Mouse (Mus musculus) CH12.LX (cell line): ENCODE data around the gene Asb15. TPM values are rescaled to one million over a fixed set of nuclear protein-coding genes. Genes with fewer than 3 reads are reported as not detected.

Source experiments
- DNase-seq: peaks from one replicate; pipeline ENCODE4 v3.0.0-alpha.2; 2013; ENCODE audit errors: extremely low read depth
- H3K27ac ChIP-seq: 2 replicates; pipeline ENCODE4 v1.5.1; 2012; ENCODE audit warnings: low read depth, mild to moderate bottlenecking, control low read depth, moderate library complexity; ENCODE audit not compliant: insufficient read depth
- H3K27me3 ChIP-seq: replicated peaks from 2 replicates; pipeline ENCODE3; 2012; ENCODE audit warnings: inconsistent platforms
- H3K36me3 ChIP-seq, 2 experiments: replicated peaks in 1 of 2; 2 replicates each; pipeline versions ENCODE3 to v1.6.1; 2012; ENCODE audit warnings: inconsistent platforms in 1 of 2, low read length in 1 of 2, mild to moderate bottlenecking in 1 of 2, mixed read lengths in 1 of 2, moderate library complexity in 1 of 2; ENCODE audit not compliant: control insufficient read depth in 1 of 2, insufficient read depth in 1 of 2
- H3K4me1 ChIP-seq, 2 experiments: 2 replicates each; pipeline ENCODE4 v1.6.1; 2012; ENCODE audit warnings: inconsistent platforms in 1 of 2, moderate library complexity in 1 of 2; ENCODE audit not compliant: insufficient read depth in 2 of 2, control insufficient read depth in 1 of 2
- H3K4me2 ChIP-seq: 2 replicates; pipeline ENCODE4 v1.6.1; 2012; ENCODE audit warnings: low read depth, mild to moderate bottlenecking, control low read depth; ENCODE audit not compliant: poor library complexity, insufficient read depth, severe bottlenecking
- H3K4me3 ChIP-seq, 3 experiments: fragments of 150-350 bp in 1 of 3; sonication (generic) in 1 of 3; replicated peaks in 1 of 3; 2 replicates each; pipeline versions ENCODE3 to v1.5.1; 2011 to 2012; ENCODE audit warnings: low read depth in 2 of 3, low read length in 2 of 3, mild to moderate bottlenecking in 2 of 3, moderate library complexity in 2 of 3, control low read depth in 1 of 3, improper control_type of control experiment in 1 of 3, inconsistent platforms in 1 of 3, mixed read lengths in 1 of 3; ENCODE audit not compliant: poor library complexity in 1 of 3
- H3K79me2 ChIP-seq: replicated peaks from 2 replicates; pipeline ENCODE4 v1.6.1; 2012; ENCODE audit warnings: mild to moderate bottlenecking, moderate library complexity; ENCODE audit not compliant: control insufficient read depth, poor library complexity, insufficient read depth, severe bottlenecking; ENCODE audit errors: extremely low read depth
- H3K9ac ChIP-seq: 2 replicates; pipeline ENCODE4 v1.6.1; 2012; ENCODE audit warnings: low read depth, mild to moderate bottlenecking, control low read depth, moderate library complexity; ENCODE audit not compliant: insufficient read depth
- H3K9me3 ChIP-seq: replicated peaks from 2 replicates; pipeline ENCODE3; 2012; ENCODE audit warnings: low read length, inconsistent platforms, mixed read lengths
- CHD1 ChIP-seq: IDR thresholded peaks from 2 replicates; pipeline ENCODE4 v1.6.1; 2012; ENCODE audit warnings: low read depth, low read length, improper control_type of control experiment, inconsistent platforms
- CTCF ChIP-seq, 2 experiments: IDR thresholded peaks in 1 of 2; conservative IDR thresholded peaks in 1 of 2; 2 replicates each; pipeline ENCODE4 v1.5.1; 2011 to 2012; ENCODE audit warnings: low read depth in 2 of 2, low read length in 2 of 2, improper control_type of control experiment in 1 of 2, inconsistent platforms in 1 of 2, mild to moderate bottlenecking in 1 of 2, moderate library complexity in 1 of 2
- ELF1 ChIP-seq: IDR thresholded peaks from 2 replicates; pipeline ENCODE4 v1.6.1; 2014; ENCODE audit warnings: low read depth, mild to moderate bottlenecking, inconsistent platforms, low read length, improper control_type of control experiment
- ETS1 ChIP-seq: conservative IDR thresholded peaks from 2 replicates; pipeline ENCODE4 v1.6.1; 2012; ENCODE audit warnings: low read depth, mild to moderate bottlenecking, inconsistent platforms, low read length, improper control_type of control experiment, moderate library complexity
- IRF4 ChIP-seq: IDR thresholded peaks from 2 replicates; pipeline ENCODE4 v1.6.1; 2014; ENCODE audit warnings: low read depth, mild to moderate bottlenecking, inconsistent platforms, low read length, improper control_type of control experiment
- JUN ChIP-seq: IDR thresholded peaks from 2 replicates; pipeline ENCODE4 v1.6.1; 2011; ENCODE audit warnings: low read depth, mild to moderate bottlenecking, low read length, improper control_type of control experiment, moderate library complexity; ENCODE audit not compliant: insufficient read depth
- JUND ChIP-seq: conservative IDR thresholded peaks from 2 replicates; pipeline ENCODE4 v1.6.1; 2011; ENCODE audit warnings: low read depth, low read length, improper control_type of control experiment
- KAT2A ChIP-seq: IDR thresholded peaks from 2 replicates; pipeline ENCODE4 v1.6.1; 2012; ENCODE audit warnings: low read length, improper control_type of control experiment, inconsistent platforms; ENCODE audit not compliant: insufficient replicate concordance
- MAFK ChIP-seq: IDR thresholded peaks from 2 replicates; pipeline ENCODE4 v1.6.1; 2011; ENCODE audit warnings: low read length, improper control_type of control experiment; ENCODE audit not compliant: insufficient replicate concordance
- MAX ChIP-seq: IDR thresholded peaks from 2 replicates; pipeline ENCODE4 v1.6.1; 2011; ENCODE audit warnings: low read length, improper control_type of control experiment
- MXI1 ChIP-seq: IDR thresholded peaks from 2 replicates; pipeline ENCODE4 v1.6.1; 2011; ENCODE audit warnings: mild to moderate bottlenecking, low read depth, low read length, improper control_type of control experiment
- NELFE ChIP-seq: IDR thresholded peaks from 2 replicates; pipeline ENCODE4 v1.6.1; 2011; ENCODE audit warnings: low read depth, low read length, improper control_type of control experiment
- NRF1 ChIP-seq: IDR thresholded peaks from 2 replicates; pipeline ENCODE4 v1.6.1; 2014; ENCODE audit warnings: low read depth, mild to moderate bottlenecking, inconsistent platforms, low read length, improper control_type of control experiment, moderate library complexity
- PAX5 ChIP-seq: IDR thresholded peaks from 2 replicates; pipeline ENCODE4 v1.6.1; 2012; ENCODE audit warnings: low read length, inconsistent platforms, mixed read lengths
- POLR2A ChIP-seq: IDR thresholded peaks from 2 replicates; pipeline ENCODE4 v1.6.1; 2011; ENCODE audit warnings: low read depth, mild to moderate bottlenecking, improper control_type of control experiment, low read length
- RAD21 ChIP-seq: IDR thresholded peaks from 2 replicates; pipeline ENCODE4 v1.6.1; 2011; ENCODE audit warnings: low read depth, mild to moderate bottlenecking, low read length, improper control_type of control experiment, moderate library complexity
- SIN3A ChIP-seq: IDR thresholded peaks from 2 replicates; pipeline ENCODE4 v1.6.1; 2012; ENCODE audit warnings: low read length, improper control_type of control experiment, inconsistent platforms
- TBP ChIP-seq: conservative IDR thresholded peaks from 2 replicates; pipeline ENCODE4 v1.6.1; 2011; ENCODE audit warnings: low read depth, low read length, improper control_type of control experiment
- ZMIZ1 ChIP-seq: IDR thresholded peaks from 2 replicates; pipeline ENCODE4 v1.6.1; 2012; ENCODE audit warnings: low read depth, mild to moderate bottlenecking, inconsistent platforms, low read length, improper control_type of control experiment
- dilution Hi-C: fragments of 300-500 bp; cut with MboI; formaldehyde crosslinking; loops from 2 replicates; pipeline ENCODE4 v1.14.3; 2020; ENCODE audit warnings: low sequenced_read_pairs; ENCODE audit not compliant: extremely low pct_unique_long_range_greater_than_20kb, extremely low pct_ligation_motif_present
- in situ Hi-C: fragments of 300-500 bp; cut with MboI; formaldehyde crosslinking; loops from 3 replicates; pipeline ENCODE4 v1.14.3; 2019; ENCODE audit warnings: low sequenced_read_pairs, low pct_ligation_motif_present, low pct_unique_long_range_greater_than_20kb, mixed read lengths
- polyA plus RNA-seq: library from polyadenylated mRNA; unstranded; fragments of >175 nt; gene quantifications from 2 replicates; pipeline ENCODE4 v1.2.1, GENCODE M21; 2012; ENCODE audit warnings: low read depth; ENCODE audit not compliant: insufficient read length
- total RNA-seq, 2 experiments: library from RNA; depleted of rRNA; stranded (reverse); fragments of 300-350 nt in 1 of 2; fragments of >200 nt in 1 of 2; gene quantifications; 2 replicates each; pipeline ENCODE4 v1.2.3; 2012 to 2014

Gene Asb15
- total and polyA plus RNA-seq, 3 experiments, result 0.10 TPM; not detected in 2

DNA sequence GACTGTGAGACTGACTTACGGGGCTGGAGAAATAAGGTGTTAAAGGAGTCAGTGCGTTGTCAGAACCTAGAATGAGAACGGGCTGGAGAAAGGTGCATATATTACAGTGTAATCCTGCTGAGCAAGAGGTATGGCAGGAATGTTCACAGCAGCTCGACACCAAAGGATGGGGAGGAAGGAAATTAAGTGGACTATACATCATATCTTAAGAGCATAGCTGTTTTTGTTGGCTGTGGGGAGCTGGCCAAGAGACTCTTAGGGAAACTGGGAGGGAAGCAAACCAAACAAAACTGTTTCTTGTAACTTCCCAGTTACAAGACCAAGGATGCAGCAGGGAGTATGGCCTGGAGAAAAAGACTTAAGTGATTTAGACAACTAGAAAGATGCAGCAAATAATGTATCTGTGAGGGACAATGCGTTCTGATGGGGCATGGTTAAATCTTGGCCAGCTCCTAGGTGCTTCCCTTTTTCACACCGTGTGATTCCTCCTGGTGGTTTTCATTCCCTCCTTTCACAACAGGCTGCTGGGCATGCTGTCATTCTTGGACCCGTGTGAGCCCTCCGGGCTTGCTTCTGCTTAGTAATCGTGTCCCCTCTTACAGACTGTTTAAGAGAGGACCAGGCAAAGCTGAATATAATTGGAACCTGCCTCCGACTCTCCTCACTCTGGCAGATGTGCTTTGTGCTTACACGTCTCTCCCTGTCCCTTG, 2.9 kb downstream of the Asb15 start:
- Histone ChIP-seq H3K36me3 (no peaks in the 10 kb centered on the region), H3K4me2 (no peak overlapping the region), H3K9me3 (peaks cover 3% of the 10 kb centered on the region), H3K9ac (peak overlapping the region; percentile 23), H3K27me3 (no peaks in the 10 kb centered on the region), H3K27ac (no peak overlapping the region), H3K4me1 (peaks cover 7 to 33% of the 10 kb centered on the region in 2 experiments), H3K79me2 (peaks cover 12% of the 10 kb centered on the region), H3K4me3 (no peak overlapping the region)
- dilution Hi-C loops (no loop called here), in situ Hi-C loops (no loop called here)
- TF ChIP-seq POLR2A (no peak), KAT2A (no peak), ETS1 (no peak), TBP (no peak), ELF1 (no peak), MAX (no peak), CTCF (conservative IDR thresholded peaks at IDR 0.05 in 1 of 2, IDR thresholded peaks at IDR 0.05 in 1 of 2; ENCODE audit: low read depth in 2 of 2, low read length in 2 of 2) (no peak), JUND (no peak), PAX5 (no peak), CHD1 (no peak), MAFK (no peak), NELFE (no peak), JUN (no peak), ZMIZ1 (no peak), NRF1 (no peak), SIN3A (no peak), IRF4 (no peak), RAD21 (no peak), MXI1 (no peak)
- no peak for DNase-seq

GRCm38 (mm10) chr6:24532804-24533203, 4.9 kb downstream of the Asb15 start:
- Histone ChIP-seq H3K4me3 (no peak overlapping the region), H3K27me3 (no peaks in the 10 kb centered on the region), H3K9me3 (peaks cover 3% of the 10 kb centered on the region), H3K4me2 (no peak overlapping the region), H3K4me1 (peaks cover 5 to 28% of the 10 kb centered on the region in 2 experiments; a peak in 3 of 4 replicates), H3K36me3 (no peaks in the 10 kb centered on the region), H3K79me2 (no peaks in the 10 kb centered on the region; the same call in 1 of the 2 replicates), H3K9ac (no peak overlapping the region), H3K27ac (no peak overlapping the region)
- DNase-seq, result no peak
- in situ Hi-C loops, result no loop called here
- dilution Hi-C loops, result no loop called here
- no peak for TF ChIP-seq ELF1
- peak; percentile 33 for TF ChIP-seq RAD21
- peak in 1 of 2 experiments; percentile 24; a peak in 2 of 4 replicates for TF ChIP-seq CTCF (conservative IDR thresholded peaks at IDR 0.05 in 1 of 2, IDR thresholded peaks at IDR 0.05 in 1 of 2; ENCODE audit: low read depth in 2 of 2, low read length in 2 of 2)
